Mouse (Mus musculus): ENCODE results near the gene Rtn1.

GRCm38 (mm10) chr12:72306281-72306680 is 102.6 kb downstream of the Rtn1 start:
- TF ChIP-seq CTCF (IDR thresholded peaks at IDR 0.05; ENCODE audit: low read depth) (no peak), EP300 (IDR thresholded peaks at IDR 0.05; ENCODE audit: low read depth) (no peak)
